In the genomic region with DNA sequence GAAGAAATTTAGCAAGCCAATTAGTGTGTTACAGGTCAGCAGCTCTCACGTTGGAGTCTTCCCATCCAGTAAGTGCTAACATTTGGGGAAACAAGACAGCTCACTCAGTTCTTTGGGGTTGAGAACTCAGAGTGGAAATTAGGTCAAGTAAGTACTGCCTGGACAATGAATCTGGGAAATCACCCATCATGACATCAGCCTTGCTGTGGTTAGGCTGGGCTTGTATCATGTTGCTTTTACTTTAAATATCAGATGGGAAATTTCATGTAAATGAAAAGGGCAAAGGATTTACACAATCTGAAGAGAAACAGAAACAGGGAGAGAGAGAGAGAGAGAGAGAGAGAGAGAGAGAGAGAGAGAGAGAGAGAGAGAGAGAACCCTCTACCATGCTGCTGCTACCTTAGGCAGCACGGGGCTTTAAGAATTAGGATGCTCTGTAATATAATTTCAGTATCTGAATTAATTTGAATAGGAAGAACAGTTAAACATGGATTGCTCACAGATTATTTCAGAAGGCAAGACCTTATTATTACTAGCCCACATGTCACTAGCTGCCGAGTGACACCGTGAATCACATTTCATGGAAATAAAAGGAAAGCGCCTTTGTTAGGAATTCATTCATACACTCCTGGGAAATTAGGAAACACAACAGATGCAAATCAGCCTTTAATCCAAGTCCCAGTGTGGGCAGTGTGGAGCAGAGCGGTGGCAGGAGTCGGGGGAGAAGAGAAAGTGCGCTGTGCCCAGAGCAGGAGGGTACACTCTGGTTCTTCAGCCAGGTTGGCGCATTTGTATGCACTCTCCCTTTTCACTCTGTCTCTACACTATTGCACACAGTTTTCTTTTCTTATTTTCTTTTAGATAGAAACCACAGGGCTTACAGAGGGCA, we compare ENCODE assay signal across 12 mouse cellular contexts.
DNase-seq lines count a peak whose midpoint lies in the region; ATAC-seq lines count a peak whose summit lies in the region.
"Had no signal": no experiment of that assay in that cellular context is flagged by ENCODE, and none has a peak within 500 bp of the region (broad histone marks: within the 10 kb centered on the region; RNA-seq: fewer than 3 reads in every experiment).

No protein-coding gene starts in this region.

- 58% methylated on average over 9 of the region's 9 CpGs for WGBS in neural tube, embryonic 12.5 days
- WGBS in forebrain, embryonic 16.5 days, result 27% methylated on average over 9 of the region's 9 CpGs
- 57% methylated on average over 9 of the region's 9 CpGs for whole genome bisulfite sequencing in midbrain, embryonic 11.5 days
- 90% methylated on average over 9 of the region's 9 CpGs for WGBS in limb, embryonic 10.5 days

- H3K9me3 ChIP-seq in neural tube, embryonic 12.5 days, result no peaks in the 10 kb centered on the region
- no peaks in the 10 kb centered on the region for H3K9me3 ChIP-seq in forebrain, embryonic 16.5 days (ENCODE audit: control insufficient read depth, low read length)
- H3K9me3 ChIP-seq in midbrain, embryonic 11.5 days (ENCODE audit: control insufficient read depth, low read length), result no peaks in the 10 kb centered on the region
- H3K9me3 ChIP-seq in limb, embryonic 10.5 days (replicated peaks), result no peaks in the 10 kb centered on the region

- H3K9ac ChIP-seq in neural tube, embryonic 12.5 days, result no peak overlapping the region
- peak overlapping the region; percentile 24; the same call in 1 of the 2 replicates for H3K9ac ChIP-seq in forebrain, embryonic 16.5 days (replicated peaks; ENCODE audit: low read depth, low read length)
- no peak overlapping the region for H3K9ac ChIP-seq in midbrain, embryonic 11.5 days (ENCODE audit: low read length)

- DNase-seq in neural tube, embryonic 10.5 days (ENCODE audit: extremely low spot score, low spot score), result no peak
- DNase-seq in midbrain, embryonic 11.5 days (ENCODE audit: low spot score, missing footprints), result no peak
- no peak for DNase-seq in gastrocnemius, postnatal 25 days
- no peak for DNase-seq in kidney, postnatal 4 days
- DNase-seq in limb, embryonic 10.5 days (ENCODE audit: low spot score), result no peak
- DNase-seq: adrenal gland, adult 8-10 months; lung, adult 2 months had no signal

- no peaks in the 10 kb centered on the region for H3K36me3 ChIP-seq in neural tube, embryonic 12.5 days
- H3K36me3 ChIP-seq in forebrain, embryonic 16.5 days (ENCODE audit: control insufficient read depth, insufficient read depth), result no peaks in the 10 kb centered on the region
- no peaks in the 10 kb centered on the region for H3K36me3 ChIP-seq in midbrain, embryonic 11.5 days (ENCODE audit: control insufficient read depth, insufficient read depth, low read length)
- no peaks in the 10 kb centered on the region for H3K36me3 ChIP-seq in limb, embryonic 10.5 days

- peak; percentile 68; the same call in 1 of the 2 replicates for ATAC-seq in neural tube, embryonic 12.5 days (ENCODE audit: low FRiP score, low read depth)
- ATAC-seq in forebrain, embryonic 16.5 days, result peak; percentile 74
- ATAC-seq in midbrain, embryonic 11.5 days (ENCODE audit: low FRiP score), result peak; percentile 77
- ATAC-seq: CD4-positive, CD25-positive, alpha-beta regulatory T cell, adult 4 months; intestine, embryonic 16.5 days had no signal

- 0 out of 2 replicates have a peak overlapping the region, but pooled peaks have one; percentile 16 for H3K4me2 ChIP-seq in neural tube, embryonic 12.5 days (replicated peaks)
- H3K4me2 ChIP-seq in forebrain, embryonic 16.5 days (ENCODE audit: low read length), result peak overlapping the region; percentile 28
- H3K4me2 ChIP-seq in midbrain, embryonic 11.5 days, result no peak overlapping the region

- H3K4me3 ChIP-seq in neural tube, embryonic 12.5 days, result no peak overlapping the region
- H3K4me3 ChIP-seq in forebrain, embryonic 16.5 days (replicated peaks; ENCODE audit: low read length), result no peak overlapping the region
- H3K4me3 ChIP-seq in midbrain, embryonic 11.5 days (ENCODE audit: low read depth, low read length), result no peak overlapping the region
- H3K4me3 ChIP-seq in limb, embryonic 10.5 days, result no peak overlapping the region
- H3K4me3 ChIP-seq: left cerebral cortex, adult 2 months had no signal

- no peaks in the 10 kb centered on the region for H3K27me3 ChIP-seq in neural tube, embryonic 12.5 days (replicated peaks)
- no peaks in the 10 kb centered on the region for H3K27me3 ChIP-seq in forebrain, embryonic 16.5 days (replicated peaks; ENCODE audit: control insufficient read depth, insufficient read depth, low read length)
- H3K27me3 ChIP-seq in midbrain, embryonic 11.5 days (ENCODE audit: control insufficient read depth, insufficient read depth, low read length), result no peaks in the 10 kb centered on the region
- no peaks in the 10 kb centered on the region for H3K27me3 ChIP-seq in limb, embryonic 10.5 days (ENCODE audit: low read depth, poor library complexity, severe bottlenecking)

- H3K27ac ChIP-seq in neural tube, embryonic 12.5 days, result no peak overlapping the region
- H3K27ac ChIP-seq in forebrain, embryonic 16.5 days (ENCODE audit: low read length), result no peak overlapping the region
- no peak overlapping the region for H3K27ac ChIP-seq in midbrain, embryonic 11.5 days (ENCODE audit: low read depth, low read length)
- no peak overlapping the region for H3K27ac ChIP-seq in limb, embryonic 10.5 days
- H3K27ac ChIP-seq: left cerebral cortex, adult 2 months had no signal

- H3K4me1 ChIP-seq in neural tube, embryonic 12.5 days, result peaks cover 7% of the 10 kb centered on the region; the same call in 1 of the 2 replicates
- H3K4me1 ChIP-seq in forebrain, embryonic 16.5 days (replicated peaks; ENCODE audit: control insufficient read depth, insufficient read depth, low read length), result peaks cover 6% of the 10 kb centered on the region
- H3K4me1 ChIP-seq in midbrain, embryonic 11.5 days (ENCODE audit: control insufficient read depth, insufficient read depth, low read length), result peaks cover 8% of the 10 kb centered on the region
- H3K4me1 ChIP-seq in limb, embryonic 10.5 days, result peaks cover 8% of the 10 kb centered on the region
